Mouse (Mus musculus): ENCODE results near the gene Fcrl6. TPM values are rescaled to one million over a fixed set of nuclear protein-coding genes. Genes with fewer than 3 reads are reported as not detected.

Fcrl6 gene
- total and polyA plus RNA-seq, 2 experiments from 2014 or later: not detected

GRCm38 (mm10) chr1:172590385-172590784 is 12.0 kb downstream of the Fcrl6 start, which contains the start of gene Slamf8:
TSS of gene Slamf8 (minus strand) at chr1:172590568.
- no peak within 1 kb of the TSS for H3K4me2 ChIP-seq (ENCODE audit: low read depth, low read length)
- 70% methylated on average over 7 of the region's 7 CpGs for WGBS
- H3K4me3 ChIP-seq (ENCODE audit: low read length): no peak within 1 kb of the TSS
- ATAC-seq (no peak), DNase-seq (ENCODE audit: low spot score) (no peak)
- no peak within 1 kb of the TSS for H3K9ac ChIP-seq (replicated peaks; ENCODE audit: low read length)
- H3K27me3 ChIP-seq (ENCODE audit: insufficient read depth, low read length): no peaks in the 10 kb centered on the region
- H3K9me3 ChIP-seq (ENCODE audit: low read length): no peaks in the 10 kb centered on the region
- H3K4me1 ChIP-seq (ENCODE audit: insufficient read depth, low read length): peaks cover 6% of the 10 kb centered on the region
- H3K27ac ChIP-seq: no peak within 1 kb of the TSS
- H3K36me3 ChIP-seq (ENCODE audit: insufficient read depth, low read length): no peaks in the 10 kb centered on the region
- TF ChIP-seq CTCF (IDR thresholded peaks at IDR 0.05; ENCODE audit: low read depth): no peak

GRCm38 (mm10) chr1:172585612-172586567 is 16.5 kb downstream of the Fcrl6 start:
- TF ChIP-seq CTCF (IDR thresholded peaks at IDR 0.05; ENCODE audit: low read depth): no peak
- peak; percentile 44 for DNase-seq (ENCODE audit: low spot score)

GRCm38 (mm10) chr1:172585026-172585425 is 17.3 kb downstream of the Fcrl6 start:
- no peak overlapping the region for H3K4me2 ChIP-seq (ENCODE audit: low read depth, low read length)
- H3K4me3 ChIP-seq (ENCODE audit: low read length): no peak overlapping the region
- H3K9ac ChIP-seq (replicated peaks; ENCODE audit: low read length): no peak overlapping the region
- no peak for TF ChIP-seq CTCF (IDR thresholded peaks at IDR 0.05; ENCODE audit: low read depth)
- WGBS: 49% methylated on average over 4 of the region's 4 CpGs
- DNase-seq (ENCODE audit: low spot score) (no peak), ATAC-seq (peak; percentile 24; the same call in 1 of the 2 replicates)
- H3K4me1 ChIP-seq (ENCODE audit: insufficient read depth, low read length): peaks cover 6% of the 10 kb centered on the region
- H3K27ac ChIP-seq: no peak overlapping the region
- H3K27me3 ChIP-seq (ENCODE audit: insufficient read depth, low read length): no peaks in the 10 kb centered on the region
- no peaks in the 10 kb centered on the region for H3K9me3 ChIP-seq (ENCODE audit: low read length)
- no peaks in the 10 kb centered on the region for H3K36me3 ChIP-seq (ENCODE audit: insufficient read depth, low read length)

More at GRCm38 (mm10) chr1:172585612-172586567, 16.5 kb downstream of the Fcrl6 start:
- Histone ChIP-seq H3K36me3 (ENCODE audit: insufficient read depth, low read length) (no peaks in the 10 kb centered on the region), H3K4me3 (ENCODE audit: low read length) (no peak overlapping the region), H3K9ac (replicated peaks; ENCODE audit: low read length) (0 out of 2 replicates have a peak overlapping the region, but pooled peaks have one; percentile 17), H3K27me3 (ENCODE audit: insufficient read depth, low read length) (no peaks in the 10 kb centered on the region), H3K9me3 (ENCODE audit: low read length) (no peaks in the 10 kb centered on the region), H3K4me1 (ENCODE audit: insufficient read depth, low read length) (peaks cover 6% of the 10 kb centered on the region), H3K27ac (0 out of 2 replicates have a peak overlapping the region, but pooled peaks have one; percentile 15), H3K4me2 (ENCODE audit: low read depth, low read length) (peak overlapping the region; percentile 27)
- ATAC-seq: peak; percentile 54
- 19% methylated on average over 26 of the region's 26 CpGs for WGBS

GRCm38 (mm10) chr1:172584271-172584670 is 18.1 kb downstream of the Fcrl6 start:
- TF ChIP-seq CTCF (IDR thresholded peaks at IDR 0.05; ENCODE audit: low read depth): no peak
- no peak overlapping the region for H3K4me3 ChIP-seq (ENCODE audit: low read length)
- H3K36me3 ChIP-seq (ENCODE audit: insufficient read depth, low read length): no peaks in the 10 kb centered on the region
- no peaks in the 10 kb centered on the region for H3K9me3 ChIP-seq (ENCODE audit: low read length)
- H3K4me1 ChIP-seq (ENCODE audit: insufficient read depth, low read length): peaks cover 6% of the 10 kb centered on the region
- WGBS: 89% methylated on average over 6 of the region's 6 CpGs
- no peaks in the 10 kb centered on the region for H3K27me3 ChIP-seq (ENCODE audit: insufficient read depth, low read length)
- DNase-seq (ENCODE audit: low spot score) (no peak), ATAC-seq (no peak)
- H3K9ac ChIP-seq (replicated peaks; ENCODE audit: low read length): no peak overlapping the region
- no peak overlapping the region for H3K27ac ChIP-seq
- no peak overlapping the region for H3K4me2 ChIP-seq (ENCODE audit: low read depth, low read length)

- 85% methylated on average over 8 of the region's 8 CpGs for WGBS
- Histone ChIP-seq H3K4me3 (ENCODE audit: low read length) (no peak overlapping the region), H3K27ac (no peak overlapping the region), H3K9me3 (ENCODE audit: low read length) (no peaks in the 10 kb centered on the region), H3K4me1 (ENCODE audit: insufficient read depth, low read length) (peaks cover 6% of the 10 kb centered on the region), H3K9ac (replicated peaks; ENCODE audit: low read length) (no peak overlapping the region), H3K27me3 (ENCODE audit: insufficient read depth, low read length) (no peaks in the 10 kb centered on the region), H3K36me3 (ENCODE audit: insufficient read depth, low read length) (no peaks in the 10 kb centered on the region), H3K4me2 (ENCODE audit: low read depth, low read length) (no peak overlapping the region)
- no peak for ATAC-seq
- TF ChIP-seq CTCF (IDR thresholded peaks at IDR 0.05; ENCODE audit: low read depth): no peak
- no peak for DNase-seq (ENCODE audit: low spot score)
Observed at GRCm38 (mm10) chr1:172582436-172582835, 19.9 kb downstream of the Fcrl6 start.

- no peaks in the 10 kb centered on the region for H3K9me3 ChIP-seq (ENCODE audit: low read length)
- H3K9ac ChIP-seq (replicated peaks; ENCODE audit: low read length): no peak overlapping the region
- no peaks in the 10 kb centered on the region for H3K4me1 ChIP-seq (ENCODE audit: insufficient read depth, low read length)
- no peak overlapping the region for H3K4me2 ChIP-seq (ENCODE audit: low read depth, low read length)
- no peak for ATAC-seq
- no peaks in the 10 kb centered on the region for H3K36me3 ChIP-seq (ENCODE audit: insufficient read depth, low read length)
- H3K4me3 ChIP-seq (ENCODE audit: low read length): no peak overlapping the region
- no peak for DNase-seq (ENCODE audit: low spot score)
- WGBS: 77% methylated on average over 6 of the region's 6 CpGs
- H3K27me3 ChIP-seq (ENCODE audit: insufficient read depth, low read length): no peaks in the 10 kb centered on the region
- H3K27ac ChIP-seq: no peak overlapping the region
- no peak for TF ChIP-seq CTCF (IDR thresholded peaks at IDR 0.05; ENCODE audit: low read depth)
Observed at GRCm38 (mm10) chr1:172580116-172580515, 22.2 kb downstream of the Fcrl6 start.
